Mouse (Mus musculus): Measurements from ENCODE around the gene Eaf2.

GRCm38 (mm10) chr16:36820016-36820415, 54.8 kb downstream of the Eaf2 start:
- TF ChIP-seq TAL1 (IDR thresholded peaks at IDR 0.05; ENCODE audit: low read length) (no peak), GATA1 (IDR thresholded peaks at IDR 0.05; ENCODE audit: low read length) (no peak)
